Mouse (Mus musculus) forebrain, postnatal 0 days (tissue): Measurements from ENCODE around the gene Clasrp. TPM values are rescaled to one million over a fixed set of nuclear protein-coding genes. Genes with fewer than 3 reads are reported as not detected.

Experiments used
- ATAC-seq: fragments of 200-750 bp; cut with Nextera tagmentation; 2 replicates; pipeline ENCODE4 v1.8.0; 2017; ENCODE audit warnings: mild to moderate bottlenecking, moderate library complexity
- DNase-seq: peaks from one replicate; pipeline ENCODE4 v3.0.0-alpha.2; 2015
- H3K27ac ChIP-seq: fragments of 300-500 bp; sonication (generic); 2 replicates; pipeline ENCODE4 v1.5.1; 2014; ENCODE audit warnings: low read depth, mild to moderate bottlenecking, antibody characterized with exemption, low read length, moderate library complexity, mixed read lengths
- H3K27me3 ChIP-seq: fragments of 300-500 bp; sonication (generic); 2 replicates; pipeline ENCODE4 v1.6.1; 2014; ENCODE audit warnings: mild to moderate bottlenecking, low read length, mixed read lengths; ENCODE audit not compliant: insufficient read depth
- H3K36me3 ChIP-seq: fragments of 300-500 bp; sonication (generic); 2 replicates; pipeline ENCODE4 v1.6.1; 2014; ENCODE audit warnings: mild to moderate bottlenecking, moderate library complexity; ENCODE audit not compliant: insufficient read depth
- H3K4me1 ChIP-seq: fragments of 300-500 bp; sonication (generic); 2 replicates; pipeline ENCODE4 v1.6.1; 2014; ENCODE audit warnings: antibody characterized with exemption; ENCODE audit not compliant: insufficient read depth
- H3K4me2 ChIP-seq: fragments of 300-500 bp; sonication (generic); 2 replicates; pipeline ENCODE4 v1.6.1; 2014; ENCODE audit warnings: low read depth, mild to moderate bottlenecking, moderate library complexity
- H3K4me3 ChIP-seq: fragments of 300-500 bp; sonication (generic); 2 replicates; pipeline ENCODE4 v1.5.1; 2014; ENCODE audit warnings: low read depth, low read length, mixed read lengths
- H3K9ac ChIP-seq: fragments of 300-500 bp; sonication (generic); 2 replicates; pipeline ENCODE4 v1.6.1; 2014; ENCODE audit warnings: mild to moderate bottlenecking
- H3K9me3 ChIP-seq: fragments of 300-500 bp; sonication (generic); 2 replicates; pipeline ENCODE4 v1.6.1; 2016; ENCODE audit warnings: low read length
- CTCF ChIP-seq: sonication (generic); IDR thresholded peaks from 2 replicates; pipeline ENCODE4 v1.5.1; 2016; ENCODE audit warnings: antibody characterized with exemption, control low read depth, low read depth
- WGBS: fragments of 180-500 bp; shearing (Covaris S2); extraction: QIAGEN DNeasy Blood & Tissue Kit; methylation state at CpG from one replicate; pipeline ENCODE4 v1.1.7; 2014; 5-methylcytosine and 5-hydroxymethylcytosine counted together
- polyA plus RNA-seq: library from polyadenylated mRNA; unstranded; fragments of >200 nt; fragmentation: Nextera tagmentation; extraction: Ambion mirVana; gene quantifications from 2 replicates; pipeline ENCODE4 v1.2.1, GENCODE M21; 2015
- total RNA-seq: library from RNA; depleted of rRNA; stranded (reverse); fragments of >200 nt; gene quantifications from 2 replicates; pipeline ENCODE4 v1.2.3, GENCODE M21; 2014

Clasrp gene
- total and polyA plus RNA-seq, 2 experiments from 2014 or later: 56.8 to 89.0 TPM

- H3K4me3 ChIP-seq: peak overlapping the region; percentile 74
- peaks cover 17% of the 10 kb centered on the region for H3K27me3 ChIP-seq
- peak overlapping the region; percentile 83 for H3K4me2 ChIP-seq
- H3K36me3 ChIP-seq: peaks cover 12% of the 10 kb centered on the region
- DNase-seq: no peak
- no peak for TF ChIP-seq CTCF
- H3K4me1 ChIP-seq: peaks cover 3% of the 10 kb centered on the region; the same call in 1 of the 2 replicates
- ATAC-seq: no peak
- WGBS: 20% methylated on average over 16 of the region's 16 CpGs
- peak overlapping the region; percentile 66; the same call in 1 of the 2 replicates for H3K27ac ChIP-seq
- H3K9ac ChIP-seq: peak overlapping the region; percentile 68
- H3K9me3 ChIP-seq: no peaks in the 10 kb centered on the region
These were observed 30.5 kb downstream of the Clasrp start for GRCm38 (mm10) chr7:19573776-19574140.

GRCm38 (mm10) chr7:19572926-19573775, 31.1 kb downstream of the Clasrp start:
- Histone ChIP-seq H3K4me2 (peak overlapping the region; percentile 83), H3K4me1 (peaks cover 3% of the 10 kb centered on the region; the same call in 1 of the 2 replicates), H3K4me3 (peak overlapping the region; percentile 74), H3K27ac (peak overlapping the region; percentile 66), H3K36me3 (peaks cover 15% of the 10 kb centered on the region), H3K27me3 (peaks cover 14% of the 10 kb centered on the region), H3K9me3 (no peaks in the 10 kb centered on the region), H3K9ac (peak overlapping the region; percentile 68)
- WGBS: 2% methylated on average over 51 of the region's 53 CpGs
- peak; percentile 93 for ATAC-seq
- TF ChIP-seq CTCF: peak; percentile 26; the same call in 1 of the 2 replicates
- DNase-seq: peak; percentile 84

- 83% methylated on average over 3 of the region's 3 CpGs for WGBS
- H3K4me1 ChIP-seq: no peaks in the 10 kb centered on the region
- H3K4me2 ChIP-seq: no peak overlapping the region
- TF ChIP-seq CTCF: no peak
- peaks cover 27% of the 10 kb centered on the region for H3K36me3 ChIP-seq
- ATAC-seq (no peak), DNase-seq (no peak)
- H3K9me3 ChIP-seq: no peaks in the 10 kb centered on the region
- H3K27ac ChIP-seq: no peak overlapping the region
- no peak overlapping the region for H3K9ac ChIP-seq
- H3K27me3 ChIP-seq: no peaks in the 10 kb centered on the region
- no peak overlapping the region for H3K4me3 ChIP-seq
These were observed 34.6 kb downstream of the Clasrp start for GRCm38 (mm10) chr7:19569647-19570046.

- H3K9ac ChIP-seq: no peak overlapping the region
- H3K36me3 ChIP-seq: peaks cover 32% of the 10 kb centered on the region
- no peak overlapping the region for H3K27ac ChIP-seq
- H3K4me1 ChIP-seq: 0 out of 2 replicates have a peak, but pooled peaks cover 6% of the 10 kb centered on the region
- H3K9me3 ChIP-seq: no peaks in the 10 kb centered on the region
- ATAC-seq (no peak), DNase-seq (no peak)
- no peak for TF ChIP-seq CTCF
- no peak overlapping the region for H3K4me3 ChIP-seq
- H3K4me2 ChIP-seq: no peak overlapping the region
- no peaks in the 10 kb centered on the region for H3K27me3 ChIP-seq
- WGBS: 93% methylated on average over 8 of the region's 8 CpGs
These were observed 36.9 kb downstream of the Clasrp start for GRCm38 (mm10) chr7:19567426-19567825.

- H3K36me3 ChIP-seq: peaks cover 32% of the 10 kb centered on the region
- DNase-seq: no peak
- no peak overlapping the region for H3K4me2 ChIP-seq
- H3K27ac ChIP-seq: no peak overlapping the region
- no peak for ATAC-seq
- no peaks in the 10 kb centered on the region for H3K27me3 ChIP-seq
- H3K4me1 ChIP-seq: 0 out of 2 replicates have a peak, but pooled peaks cover 10% of the 10 kb centered on the region
- WGBS: 91% methylated on average over 2 of the region's 2 CpGs
- H3K4me3 ChIP-seq: no peak overlapping the region
- no peak overlapping the region for H3K9ac ChIP-seq
- no peak for TF ChIP-seq CTCF
- no peaks in the 10 kb centered on the region for H3K9me3 ChIP-seq
These were observed 38.5 kb downstream of the Clasrp start for GRCm38 (mm10) chr7:19565803-19566202.

GRCm38 (mm10) chr7:19564455-19564854, 39.8 kb downstream of the Clasrp start:
- ATAC-seq (no peak), DNase-seq (no peak)
- H3K27me3 ChIP-seq: no peaks in the 10 kb centered on the region
- peaks cover 26% of the 10 kb centered on the region for H3K36me3 ChIP-seq
- H3K4me3 ChIP-seq: no peak overlapping the region
- 90% methylated on average over 4 of the region's 4 CpGs for WGBS
- H3K4me2 ChIP-seq: no peak overlapping the region
- no peak overlapping the region for H3K9ac ChIP-seq
- TF ChIP-seq CTCF: peak; percentile 31; the same call in 1 of the 2 replicates
- no peaks in the 10 kb centered on the region for H3K9me3 ChIP-seq
- H3K27ac ChIP-seq: no peak overlapping the region
- H3K4me1 ChIP-seq: 0 out of 2 replicates have a peak, but pooled peaks cover 19% of the 10 kb centered on the region

- 87% methylated on average over 3 of the region's 3 CpGs for WGBS
- Histone ChIP-seq H3K4me2 (no peak overlapping the region), H3K27ac (no peak overlapping the region), H3K4me3 (no peak overlapping the region), H3K9ac (no peak overlapping the region), H3K27me3 (no peaks in the 10 kb centered on the region), H3K4me1 (peaks cover 25% of the 10 kb centered on the region; the same call in 1 of the 2 replicates), H3K36me3 (peaks cover 21% of the 10 kb centered on the region), H3K9me3 (no peaks in the 10 kb centered on the region)
- no peak for TF ChIP-seq CTCF
- ATAC-seq: no peak
- no peak for DNase-seq
These were observed 40.4 kb downstream of the Clasrp start for GRCm38 (mm10) chr7:19563884-19564283.
